Mouse (Mus musculus): ENCODE measurements around the gene Ddr2.

DNA sequence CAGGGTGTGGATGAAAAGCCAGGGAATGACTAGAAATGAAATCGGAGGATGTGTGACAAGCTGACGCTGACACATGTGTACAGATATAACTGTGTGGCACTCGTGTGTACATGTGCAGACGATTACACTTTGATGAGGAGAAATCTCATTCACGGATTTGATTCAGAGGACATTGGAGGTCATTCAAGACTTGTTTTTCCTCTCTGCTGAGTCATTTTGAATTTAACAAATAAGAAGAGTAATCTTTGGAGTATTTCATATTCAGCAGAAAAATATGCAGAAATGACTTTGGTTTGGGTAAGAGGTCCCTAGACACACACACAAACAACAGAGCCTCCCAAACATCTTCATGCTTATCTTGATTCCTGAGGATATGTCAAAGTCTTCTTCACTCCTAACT lies 67.6 kb downstream of the Ddr2 start:
- TF ChIP-seq MYC (IDR thresholded peaks at IDR 0.05; ENCODE audit: low read depth, low read length) (no peak), EP300 (IDR thresholded peaks at IDR 0.05; ENCODE audit: low read depth in 1 of 2, low read length in 2 of 2) (no peak), POLR2A (IDR thresholded peaks at IDR 0.05; ENCODE audit: control insufficient read depth in 1 of 2, insufficient read depth in 1 of 2, low read depth in 1 of 2, low read length in 2 of 2, poor library complexity in 1 of 2) (no peak), CTCF (IDR thresholded peaks at IDR 0.05 in 2 of 3, conservative IDR thresholded peaks at IDR 0.05 in 1 of 3; ENCODE audit: control insufficient read depth in 1 of 3, insufficient read depth in 1 of 3, low read depth in 2 of 3, low read length in 3 of 3, poor library complexity in 1 of 3, severe bottlenecking in 1 of 3) (no peak), E2F4 (IDR thresholded peaks at IDR 0.05; ENCODE audit: borderline replicate concordance, low read depth, low read length) (no peak), USF2 (IDR thresholded peaks at IDR 0.05; ENCODE audit: borderline replicate concordance in 1 of 2, insufficient read depth in 1 of 2, low read depth in 1 of 2, low read length in 2 of 2) (no peak)

Data from MEL (cell line).